Mouse (Mus musculus) erythroblast, embryonic 14.5 days (primary cell): ENCODE measurements around the gene Cenpm.

Experiments
- GATA1 ChIP-seq: IDR thresholded peaks from 2 replicates; pipeline ENCODE4 v1.6.1; 2012; ENCODE audit warnings: low read length, inconsistent platforms, mixed read lengths
- TAL1 ChIP-seq: IDR thresholded peaks from 3 replicates; pipeline ENCODE4 v1.6.1; 2012; ENCODE audit warnings: low read length, inconsistent platforms, mixed read lengths

- TF ChIP-seq GATA1 (no peak), TAL1 (no peak)
Measured at GRCm38 (mm10) chr15:82231100-82231499, 13.4 kb downstream of the Cenpm start.
